Mouse (Mus musculus) layer of hippocampus, adult 18-20 months (tissue): ENCODE data around the gene Acss3. TPM values are rescaled to one million over a fixed set of nuclear protein-coding genes. Genes with fewer than 3 reads are reported as not detected.

Experiments used
- total RNA-seq, 2 experiments: library from RNA; stranded (reverse); gene quantifications; 2 replicates each; pipeline ENCODE4 v1.2.3; 2021

Gene Acss3
- total RNA-seq, 2 experiments from 2014 or later = 1.1 to 1.5 TPM

Other genes with a start within 250 kb of the Acss3 start
- 10 to 100 TPM; 27.0 to 32.1 TPM for gene Lin7a, start 148.0 kb upstream of the Acss3 start, total RNA-seq